Mouse (Mus musculus) megakaryocyte, embryonic 14.5 days (primary cell): Measurements from ENCODE around the gene Rab2b. TPM values are rescaled to one million over a fixed set of nuclear protein-coding genes. Genes with fewer than 3 reads are reported as not detected.
A peak's percentile ranks its signal among the peaks of the same experiment; 100 is the strongest.

Source experiments
- H3K27me3 ChIP-seq: replicated peaks from 2 replicates; pipeline ENCODE3; 2012; ENCODE audit warnings: inconsistent platforms
- H3K36me3 ChIP-seq: replicated peaks from 2 replicates; pipeline ENCODE3; 2012; ENCODE audit warnings: low read length, inconsistent platforms, mixed read lengths
- H3K4me1 ChIP-seq: 2 replicates; pipeline ENCODE4 v1.6.1; 2012; ENCODE audit warnings: inconsistent platforms
- H3K4me3 ChIP-seq: replicated peaks from 2 replicates; pipeline ENCODE3; 2012; ENCODE audit warnings: moderate library complexity, mild to moderate bottlenecking, inconsistent platforms
- H3K9me3 ChIP-seq: 2 replicates; pipeline ENCODE4 v1.6.1; 2012; ENCODE audit warnings: inconsistent platforms
- FLI1 ChIP-seq: IDR thresholded peaks from 2 replicates; pipeline ENCODE4 v1.6.1; 2012; ENCODE audit warnings: low read length, inconsistent platforms, mixed read lengths
- GATA1 ChIP-seq: IDR thresholded peaks from 3 replicates; pipeline ENCODE4 v1.6.1; 2012; ENCODE audit warnings: mixed read lengths, low read length, inconsistent platforms, borderline replicate concordance
- polyA plus RNA-seq: library from polyadenylated mRNA; stranded (reverse); fragments of >175 nt; gene quantifications from 2 replicates; pipeline ENCODE4 v1.2.3, GENCODE M21; 2012; ENCODE audit warnings: low replicate concordance; ENCODE audit not compliant: insufficient read depth

Rab2b gene
- polyA plus RNA-seq, 1 experiment: 0.45 TPM

GRCm38 (mm10) chr14:52279747-52280120 is 389 bp upstream of the Rab2b start:
- TF ChIP-seq GATA1: no peak
- TF ChIP-seq FLI1: no peak
- Histone ChIP-seq H3K4me3 (peak overlapping the region; percentile 98), H3K27me3 (no peaks in the 10 kb centered on the region), H3K9me3 (no peaks in the 10 kb centered on the region), H3K4me1 (peaks cover 30% of the 10 kb centered on the region), H3K36me3 (peaks cover 30% of the 10 kb centered on the region)

GRCm38 (mm10) chr14:52277210-52277609 is 2.1 kb downstream of the Rab2b start:
- H3K36me3 ChIP-seq: peaks cover 29% of the 10 kb centered on the region
- TF ChIP-seq FLI1: no peak
- TF ChIP-seq GATA1: no peak
- H3K4me1 ChIP-seq: peaks cover 15% of the 10 kb centered on the region; the same call in 1 of the 2 replicates
- H3K4me3 ChIP-seq: no peak overlapping the region
- no peaks in the 10 kb centered on the region for H3K27me3 ChIP-seq
- H3K9me3 ChIP-seq: no peaks in the 10 kb centered on the region

GRCm38 (mm10) chr14:52272781-52273180 is 6.6 kb downstream of the Rab2b start:
- Histone ChIP-seq H3K4me1 (peaks cover 7% of the 10 kb centered on the region; the same call in 1 of the 2 replicates), H3K27me3 (no peaks in the 10 kb centered on the region), H3K9me3 (no peaks in the 10 kb centered on the region), H3K4me3 (no peak overlapping the region), H3K36me3 (peaks cover 36% of the 10 kb centered on the region)
- TF ChIP-seq FLI1 (no peak), GATA1 (no peak)

GRCm38 (mm10) chr14:52257484-52258213 is 21.7 kb downstream of the Rab2b start, which contains the start of gene Chd8:
Gene Chd8 (minus strand): TSS chr14:52257780.
- H3K27me3 ChIP-seq: no peaks in the 10 kb centered on the region
- peaks cover 32% of the 10 kb centered on the region for H3K4me1 ChIP-seq
- no peaks in the 10 kb centered on the region for H3K9me3 ChIP-seq
- TF ChIP-seq GATA1: no peak
- TF ChIP-seq FLI1: no peak
- peaks cover 10% of the 10 kb centered on the region for H3K36me3 ChIP-seq
- H3K4me3 ChIP-seq: peak within 1 kb of the TSS; percentile 98

- H3K4me3 ChIP-seq: peak overlapping the region; percentile 98
- peaks cover 41% of the 10 kb centered on the region for H3K4me1 ChIP-seq
- H3K9me3 ChIP-seq: no peaks in the 10 kb centered on the region
- no peak for TF ChIP-seq GATA1
- no peak for TF ChIP-seq FLI1
- H3K36me3 ChIP-seq: peaks cover 4% of the 10 kb centered on the region
- H3K27me3 ChIP-seq: no peaks in the 10 kb centered on the region
Measured at GRCm38 (mm10) chr14:52256311-52257175, 22.8 kb downstream of the Rab2b start.

GRCm38 (mm10) chr14:52246129-52246528 is 33.2 kb downstream of the Rab2b start:
- no peak for TF ChIP-seq GATA1
- TF ChIP-seq FLI1: no peak
- H3K27me3 ChIP-seq: no peaks in the 10 kb centered on the region
- H3K9me3 ChIP-seq: no peaks in the 10 kb centered on the region
- H3K4me3 ChIP-seq: peak overlapping the region; percentile 62
- peaks cover 52% of the 10 kb centered on the region for H3K4me1 ChIP-seq
- peaks cover 3% of the 10 kb centered on the region for H3K36me3 ChIP-seq

- Histone ChIP-seq H3K4me3 (peak overlapping the region; percentile 98), H3K4me1 (peaks cover 52% of the 10 kb centered on the region)
Measured at GRCm38 (mm10) chr14:52244690-52245042, 34.7 kb downstream of the Rab2b start.

GRCm38 (mm10) chr14:52244041-52244689 is 35.2 kb downstream of the Rab2b start:
- TF ChIP-seq GATA1 (no peak), FLI1 (no peak)
- Histone ChIP-seq H3K27me3 (no peaks in the 10 kb centered on the region), H3K9me3 (no peaks in the 10 kb centered on the region), H3K36me3 (peaks cover 19% of the 10 kb centered on the region), H3K4me3 (peak overlapping the region; percentile 98), H3K4me1 (peaks cover 52% of the 10 kb centered on the region)

More at GRCm38 (mm10) chr14:52244690-52245042, 34.7 kb downstream of the Rab2b start:
- H3K27me3 ChIP-seq: no peaks in the 10 kb centered on the region
- no peaks in the 10 kb centered on the region for H3K9me3 ChIP-seq
- peaks cover 14% of the 10 kb centered on the region for H3K36me3 ChIP-seq
- TF ChIP-seq FLI1: no peak
- TF ChIP-seq GATA1: no peak

- H3K4me1 ChIP-seq: peaks cover 12% of the 10 kb centered on the region
- H3K4me3 ChIP-seq: no peak overlapping the region
- no peaks in the 10 kb centered on the region for H3K9me3 ChIP-seq
- no peaks in the 10 kb centered on the region for H3K27me3 ChIP-seq
- H3K36me3 ChIP-seq: peaks cover 88% of the 10 kb centered on the region
- TF ChIP-seq GATA1 (no peak), FLI1 (no peak)
Measured at GRCm38 (mm10) chr14:52236216-52236615, 43.1 kb downstream of the Rab2b start.
